Mouse (Mus musculus) brown adipose tissue, adult 24 weeks (tissue): ENCODE measurements around the gene Kbtbd8. TPM values are rescaled to one million over a fixed set of nuclear protein-coding genes. Genes with fewer than 3 reads are reported as not detected.

ENCODE experiments used
- H3K27ac ChIP-seq: fragments of 200-500 bp; replicated peaks from 2 replicates; pipeline ENCODE4 v1.5.1; 2012; ENCODE audit warnings: low read depth, mild to moderate bottlenecking, low read length
- H3K4me1 ChIP-seq: fragments of 200-500 bp; 2 replicates; pipeline ENCODE4 v1.6.1; 2012; ENCODE audit warnings: low read length, mixed read lengths; ENCODE audit not compliant: control insufficient read depth, insufficient read depth, insufficient read length
- H3K4me3 ChIP-seq: fragments of 200-500 bp; 2 replicates; pipeline ENCODE4 v1.5.1; 2012; ENCODE audit warnings: low read depth, mild to moderate bottlenecking, low read length, moderate library complexity; ENCODE audit not compliant: insufficient read depth
- polyA plus RNA-seq: library from polyadenylated mRNA; stranded (reverse); fragments of >200 nt; gene quantifications from 2 replicates; pipeline ENCODE4 v1.2.4, GENCODE M21; 2012; ENCODE audit not compliant: missing spikeins, insufficient read depth, insufficient read length

The Kbtbd8 gene
- polyA plus RNA-seq, 1 experiment = 3.8 TPM

- H3K27ac ChIP-seq = no peak overlapping the region
- no peaks in the 10 kb centered on the region for H3K4me1 ChIP-seq
- no peak overlapping the region for H3K4me3 ChIP-seq
These were observed 33.0 kb downstream of the Kbtbd8 start for GRCm38 (mm10) chr6:95149931-95150534.

GRCm38 (mm10) chr6:95150885-95151284 is 33.8 kb downstream of the Kbtbd8 start:
- Histone ChIP-seq H3K27ac (no peak overlapping the region), H3K4me1 (no peaks in the 10 kb centered on the region), H3K4me3 (no peak overlapping the region)

GRCm38 (mm10) chr6:95151563-95151962 is 34.5 kb downstream of the Kbtbd8 start:
- Histone ChIP-seq H3K4me1 (no peaks in the 10 kb centered on the region), H3K27ac (no peak overlapping the region), H3K4me3 (no peak overlapping the region)

GRCm38 (mm10) chr6:95163965-95164364 is 46.9 kb downstream of the Kbtbd8 start:
- Histone ChIP-seq H3K4me1 (no peaks in the 10 kb centered on the region), H3K27ac (no peak overlapping the region), H3K4me3 (no peak overlapping the region)

- Histone ChIP-seq H3K4me1 (no peaks in the 10 kb centered on the region), H3K4me3 (no peak overlapping the region), H3K27ac (no peak overlapping the region)
These were observed 48.6 kb downstream of the Kbtbd8 start for GRCm38 (mm10) chr6:95165630-95166029.

- H3K4me3 ChIP-seq = no peak overlapping the region
- H3K4me1 ChIP-seq = no peaks in the 10 kb centered on the region
- no peak overlapping the region for H3K27ac ChIP-seq
These were observed 50.7 kb downstream of the Kbtbd8 start for GRCm38 (mm10) chr6:95167668-95168227.

GRCm38 (mm10) chr6:95169411-95169810 is 52.4 kb downstream of the Kbtbd8 start:
- Histone ChIP-seq H3K4me3 (no peak overlapping the region), H3K4me1 (no peaks in the 10 kb centered on the region), H3K27ac (no peak overlapping the region)

- H3K27ac ChIP-seq = no peak overlapping the region
- H3K4me1 ChIP-seq = no peaks in the 10 kb centered on the region
- H3K4me3 ChIP-seq = no peak overlapping the region
These were observed 57.5 kb downstream of the Kbtbd8 start for GRCm38 (mm10) chr6:95174311-95175143.

Other genes with a start within 250 kb of the Kbtbd8 start
- not detected in 2 replicates for gene Gm10234, start 204.9 kb downstream of the Kbtbd8 start, polyA plus RNA-seq